Mouse (Mus musculus): Measurements from ENCODE around the gene Cped1. TPM values are rescaled to one million over a fixed set of nuclear protein-coding genes. Genes with fewer than 3 reads are reported as not detected.

Gene Cped1
- polyA plus RNA-seq, 1 experiment = 0.79 TPM

- H3K79me2 ChIP-seq (ENCODE audit: control insufficient read depth, insufficient read depth) = no peaks in the 10 kb centered on the region
- H3K4me2 ChIP-seq (ENCODE audit: low read depth) = peak overlapping the region; percentile 62
- no peak overlapping the region for H3K4me3 ChIP-seq
- no peaks in the 10 kb centered on the region for H3K27me3 ChIP-seq (ENCODE audit: control insufficient read depth, insufficient read depth, insufficient read length)
- no peaks in the 10 kb centered on the region for H3K36me3 ChIP-seq (ENCODE audit: control insufficient read depth, insufficient read depth)
- TF ChIP-seq POLR2AphosphoS2 (IDR thresholded peaks at IDR 0.05; ENCODE audit: insufficient read length, low read depth) = no peak
- TF ChIP-seq E2F4 (IDR thresholded peaks at IDR 0.05; ENCODE audit: insufficient read depth) = no peak
- no peak for TF ChIP-seq MYOG (IDR thresholded peaks at IDR 0.05; ENCODE audit: control insufficient read depth in 1 of 3, insufficient read depth in 1 of 3, insufficient read length in 2 of 3, low read depth in 2 of 3)
- TF ChIP-seq POLR2A (IDR thresholded peaks at IDR 0.05; ENCODE audit: insufficient read length, low read depth) = no peak
- no peak for TF ChIP-seq CEBPB (IDR thresholded peaks at IDR 0.05; ENCODE audit: insufficient read depth, poor library complexity, severe bottlenecking)
- TF ChIP-seq TCF3 (IDR thresholded peaks at IDR 0.05; ENCODE audit: insufficient read length, low read depth) = no peak
- no peak for TF ChIP-seq TCF12 (IDR thresholded peaks at IDR 0.05; ENCODE audit: insufficient read depth, poor library complexity, severe bottlenecking)
- TF ChIP-seq REST (IDR thresholded peaks at IDR 0.05; ENCODE audit: insufficient read depth, insufficient read length) = no peak
- no peak for TF ChIP-seq MAX (IDR thresholded peaks at IDR 0.05; ENCODE audit: low read depth)
- no peak for TF ChIP-seq USF1 (IDR thresholded peaks at IDR 0.05; ENCODE audit: low read depth)
- TF ChIP-seq MYOD1 (IDR thresholded peaks at IDR 0.05; ENCODE audit: control insufficient read depth in 1 of 3, insufficient read length in 2 of 3, low read depth in 2 of 3) = no peak
- TF ChIP-seq SRF (IDR thresholded peaks at IDR 0.05; ENCODE audit: control insufficient read depth, insufficient read length, low read depth) = no peak
- H3ac ChIP-seq (ENCODE audit: control insufficient read depth, insufficient read length) = no peak overlapping the region
These were observed 201.3 kb downstream of the Cped1 start for GRCm38 (mm10) chr6:22186967-22187366.

DNA sequence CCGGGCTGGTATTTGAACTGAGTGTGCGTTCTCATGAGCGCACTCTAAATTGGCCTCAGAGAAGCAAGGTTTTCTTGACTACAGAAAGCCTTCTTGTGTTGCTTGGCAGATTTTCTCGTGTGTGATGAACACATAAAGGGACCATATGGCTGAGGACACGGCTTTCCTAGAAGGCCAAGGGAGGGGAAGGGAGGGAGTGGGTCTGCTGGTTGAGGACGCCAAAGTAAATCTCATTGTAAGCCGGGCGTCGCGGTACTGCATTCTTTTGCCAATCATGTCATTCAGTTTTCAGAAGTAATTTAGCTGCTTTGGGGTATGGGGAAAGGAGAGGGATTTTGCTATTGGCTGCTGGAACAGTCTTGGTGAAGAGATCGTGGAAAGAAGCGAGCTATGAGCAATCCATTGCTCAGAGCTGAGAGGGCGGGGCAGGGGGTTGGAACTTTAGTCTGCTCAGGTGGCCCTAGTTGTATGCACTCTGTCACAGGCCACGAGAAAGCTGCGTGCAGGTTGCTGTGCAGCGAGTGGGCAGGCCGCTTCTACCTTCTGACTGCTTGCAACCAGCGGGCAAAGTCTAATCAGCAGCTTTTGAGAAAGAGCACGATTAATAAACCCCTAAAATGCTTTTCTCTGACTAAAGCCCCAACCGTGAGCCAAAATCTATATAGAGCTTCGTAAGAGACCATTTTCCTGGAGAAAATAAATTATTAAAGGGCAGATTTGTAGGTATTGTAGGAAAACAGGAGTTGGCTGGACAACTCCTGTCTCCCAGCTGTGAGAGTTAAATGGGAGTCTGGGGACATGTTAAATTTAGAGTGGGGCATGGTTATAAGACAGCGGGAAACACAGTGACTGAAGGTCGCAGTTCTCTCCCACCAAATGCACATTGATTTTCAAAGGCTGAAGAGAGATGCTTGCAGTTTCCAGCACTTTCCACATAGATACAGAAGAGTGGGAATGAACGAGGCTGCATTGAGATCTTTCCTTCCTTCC is 203.9 kb downstream of the Cped1 start:
- Histone ChIP-seq H3K36me3 (ENCODE audit: control insufficient read depth, insufficient read depth) (no peaks in the 10 kb centered on the region), H3K27me3 (ENCODE audit: control insufficient read depth, insufficient read depth, insufficient read length) (no peaks in the 10 kb centered on the region), H3K79me2 (ENCODE audit: control insufficient read depth, insufficient read depth) (no peaks in the 10 kb centered on the region), H3ac (ENCODE audit: control insufficient read depth, insufficient read length) (no peak overlapping the region), H3K4me2 (ENCODE audit: low read depth) (no peak overlapping the region), H3K4me3 (no peak overlapping the region)
- TF ChIP-seq POLR2AphosphoS2 (IDR thresholded peaks at IDR 0.05; ENCODE audit: insufficient read length, low read depth) (no peak), TCF3 (IDR thresholded peaks at IDR 0.05; ENCODE audit: insufficient read length, low read depth) (no peak), MYOD1 (IDR thresholded peaks at IDR 0.05; ENCODE audit: control insufficient read depth in 1 of 3, insufficient read length in 2 of 3, low read depth in 2 of 3) (no peak), E2F4 (IDR thresholded peaks at IDR 0.05; ENCODE audit: insufficient read depth) (no peak), SRF (IDR thresholded peaks at IDR 0.05; ENCODE audit: control insufficient read depth, insufficient read length, low read depth) (no peak), USF1 (IDR thresholded peaks at IDR 0.05; ENCODE audit: low read depth) (no peak), REST (IDR thresholded peaks at IDR 0.05; ENCODE audit: insufficient read depth, insufficient read length) (no peak), MAX (IDR thresholded peaks at IDR 0.05; ENCODE audit: low read depth) (no peak), CEBPB (IDR thresholded peaks at IDR 0.05; ENCODE audit: insufficient read depth, poor library complexity, severe bottlenecking) (no peak), POLR2A (IDR thresholded peaks at IDR 0.05; ENCODE audit: insufficient read length, low read depth) (no peak), MYOG (IDR thresholded peaks at IDR 0.05; ENCODE audit: control insufficient read depth in 1 of 3, insufficient read depth in 1 of 3, insufficient read length in 2 of 3, low read depth in 2 of 3) (no peak), TCF12 (IDR thresholded peaks at IDR 0.05; ENCODE audit: insufficient read depth, poor library complexity, severe bottlenecking) (no peak)

- Histone ChIP-seq H3K79me2 (ENCODE audit: control insufficient read depth, insufficient read depth) (no peaks in the 10 kb centered on the region), H3K36me3 (ENCODE audit: control insufficient read depth, insufficient read depth) (no peaks in the 10 kb centered on the region), H3K4me3 (no peak overlapping the region), H3K27me3 (ENCODE audit: control insufficient read depth, insufficient read depth, insufficient read length) (no peaks in the 10 kb centered on the region), H3K4me2 (ENCODE audit: low read depth) (no peak overlapping the region), H3ac (ENCODE audit: control insufficient read depth, insufficient read length) (no peak overlapping the region)
- TF ChIP-seq SRF (IDR thresholded peaks at IDR 0.05; ENCODE audit: control insufficient read depth, insufficient read length, low read depth) = no peak
- no peak for TF ChIP-seq MYOD1 (IDR thresholded peaks at IDR 0.05; ENCODE audit: control insufficient read depth in 1 of 3, insufficient read length in 2 of 3, low read depth in 2 of 3)
These were observed 212.9 kb downstream of the Cped1 start for GRCm38 (mm10) chr6:22198603-22199002.

- H3ac ChIP-seq (ENCODE audit: control insufficient read depth, insufficient read length) = no peak overlapping the region
- H3K79me2 ChIP-seq (ENCODE audit: control insufficient read depth, insufficient read depth) = no peaks in the 10 kb centered on the region
- TF ChIP-seq POLR2A (IDR thresholded peaks at IDR 0.05; ENCODE audit: insufficient read length, low read depth) = no peak
- no peak for TF ChIP-seq MAX (IDR thresholded peaks at IDR 0.05; ENCODE audit: low read depth)
- TF ChIP-seq E2F4 (IDR thresholded peaks at IDR 0.05; ENCODE audit: insufficient read depth) = no peak
- TF ChIP-seq USF1 (IDR thresholded peaks at IDR 0.05; ENCODE audit: low read depth) = no peak
- H3K36me3 ChIP-seq (ENCODE audit: control insufficient read depth, insufficient read depth) = no peaks in the 10 kb centered on the region
- H3K4me3 ChIP-seq = no peak overlapping the region
- H3K4me2 ChIP-seq (ENCODE audit: low read depth) = no peak overlapping the region
- H3K27me3 ChIP-seq (ENCODE audit: control insufficient read depth, insufficient read depth, insufficient read length) = no peaks in the 10 kb centered on the region
These were observed 213.8 kb downstream of the Cped1 start for GRCm38 (mm10) chr6:22199473-22199872.

GRCm38 (mm10) chr6:22200133-22200532 is 214.4 kb downstream of the Cped1 start:
- Histone ChIP-seq H3K27me3 (ENCODE audit: control insufficient read depth, insufficient read depth, insufficient read length) (no peaks in the 10 kb centered on the region), H3K79me2 (ENCODE audit: control insufficient read depth, insufficient read depth) (no peaks in the 10 kb centered on the region), H3K4me2 (ENCODE audit: low read depth) (no peak overlapping the region), H3K4me3 (no peak overlapping the region), H3ac (ENCODE audit: control insufficient read depth, insufficient read length) (no peak overlapping the region), H3K36me3 (ENCODE audit: control insufficient read depth, insufficient read depth) (no peaks in the 10 kb centered on the region)
- TF ChIP-seq SRF (IDR thresholded peaks at IDR 0.05; ENCODE audit: control insufficient read depth, insufficient read length, low read depth) (no peak), POLR2A (IDR thresholded peaks at IDR 0.05; ENCODE audit: insufficient read length, low read depth) (no peak), MYOD1 (IDR thresholded peaks at IDR 0.05; ENCODE audit: control insufficient read depth in 1 of 3, insufficient read length in 2 of 3, low read depth in 2 of 3) (no peak), CEBPB (IDR thresholded peaks at IDR 0.05; ENCODE audit: insufficient read depth, poor library complexity, severe bottlenecking) (no peak), E2F4 (IDR thresholded peaks at IDR 0.05; ENCODE audit: insufficient read depth) (no peak), POLR2AphosphoS2 (IDR thresholded peaks at IDR 0.05; ENCODE audit: insufficient read length, low read depth) (no peak), REST (IDR thresholded peaks at IDR 0.05; ENCODE audit: insufficient read depth, insufficient read length) (no peak), TCF3 (IDR thresholded peaks at IDR 0.05; ENCODE audit: insufficient read length, low read depth) (no peak), MYOG (IDR thresholded peaks at IDR 0.05; ENCODE audit: control insufficient read depth in 1 of 3, insufficient read depth in 1 of 3, insufficient read length in 2 of 3, low read depth in 2 of 3) (no peak), TCF12 (IDR thresholded peaks at IDR 0.05; ENCODE audit: insufficient read depth, poor library complexity, severe bottlenecking) (no peak), USF1 (IDR thresholded peaks at IDR 0.05; ENCODE audit: low read depth) (no peak), MAX (IDR thresholded peaks at IDR 0.05; ENCODE audit: low read depth) (no peak)
